Mouse (Mus musculus): Measurements from ENCODE around the gene Sema4d. TPM values are rescaled to one million over a fixed set of nuclear protein-coding genes. Genes with fewer than 3 reads are reported as not detected.

Gene Sema4d
- polyA plus RNA-seq, 1 experiment from 2014 or later, result 9.7 TPM

DNA sequence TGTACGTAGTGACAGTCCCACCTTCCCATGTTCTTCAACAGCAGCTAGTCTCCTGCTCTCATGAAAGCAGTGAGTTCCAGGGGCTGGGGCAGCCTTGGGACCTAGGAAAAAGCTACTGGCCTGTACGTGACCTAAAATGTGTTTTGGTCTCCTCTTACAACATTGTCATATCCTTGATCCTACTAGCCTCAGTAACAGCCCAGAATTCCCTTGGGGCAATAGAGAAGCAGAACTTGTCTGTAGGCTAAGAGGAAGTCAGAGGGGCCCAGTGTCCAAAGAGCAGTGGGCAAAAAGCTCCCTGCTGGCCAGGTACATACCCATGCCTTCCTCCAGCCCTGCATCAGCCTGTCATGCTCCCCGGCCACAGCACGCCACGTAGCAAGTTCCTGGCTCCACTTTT lies 106.6 kb downstream of the Sema4d start:
- ATAC-seq (replicated peaks; ENCODE audit: low FRiP score, low TSS enrichment, low read depth) (no peak), DNase-seq (ENCODE audit: low spot score) (no peak)
- no peak overlapping the region for H3K4me3 ChIP-seq (ENCODE audit: low read depth, low read length)
- H3K9ac ChIP-seq (ENCODE audit: low read length), result no peak overlapping the region
- no peaks in the 10 kb centered on the region for H3K9me3 ChIP-seq (ENCODE audit: control insufficient read depth, low read length)
- peaks cover 65% of the 10 kb centered on the region for H3K36me3 ChIP-seq (ENCODE audit: control insufficient read depth, insufficient read depth, low read length)
- no peak overlapping the region for H3K4me2 ChIP-seq (ENCODE audit: low read length)
- H3K27ac ChIP-seq (ENCODE audit: low read depth), result no peak overlapping the region
- H3K4me1 ChIP-seq (replicated peaks; ENCODE audit: control insufficient read depth, insufficient read depth, low read length), result no peaks in the 10 kb centered on the region
- H3K27me3 ChIP-seq (replicated peaks; ENCODE audit: control insufficient read depth, insufficient read depth, low read length), result no peaks in the 10 kb centered on the region
- 95% methylated on average over 5 of the region's 5 CpGs for WGBS

DNA sequence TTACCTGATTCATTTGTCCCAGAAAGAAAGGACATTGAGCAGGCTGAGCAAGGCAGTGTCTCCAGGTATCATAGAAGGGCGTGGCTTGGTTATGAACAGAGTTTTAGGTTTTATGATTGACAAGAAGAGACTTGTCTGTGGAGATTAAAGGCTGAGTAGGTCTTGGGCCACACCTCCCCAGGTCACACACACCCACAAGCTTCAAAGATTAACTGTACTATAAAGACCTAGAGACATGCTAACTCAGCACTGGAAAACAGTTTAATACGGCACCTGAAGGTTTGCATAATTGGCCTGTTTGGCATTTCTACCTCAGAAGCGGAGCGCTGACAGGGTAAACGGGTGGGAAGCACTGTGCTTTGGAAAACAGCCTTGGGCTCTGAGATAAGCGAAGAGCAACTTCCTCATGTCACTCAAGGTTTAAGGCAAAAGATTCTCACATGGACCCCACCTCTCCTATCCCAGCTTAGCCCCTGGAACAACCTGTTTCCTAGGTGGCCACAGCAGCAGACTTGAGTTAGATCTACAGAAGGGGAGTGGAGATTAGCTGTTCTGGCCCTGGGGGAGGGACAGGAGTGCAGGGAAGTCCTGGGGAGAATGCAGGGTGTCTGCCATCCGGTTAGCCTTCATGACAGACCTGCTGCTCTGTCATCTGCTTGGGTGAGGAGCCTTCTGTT lies 108.1 kb downstream of the Sema4d start:
- 93% methylated on average over 7 of the region's 7 CpGs for WGBS
- no peaks in the 10 kb centered on the region for H3K9me3 ChIP-seq (ENCODE audit: control insufficient read depth, low read length)
- ATAC-seq (replicated peaks; ENCODE audit: low FRiP score, low TSS enrichment, low read depth), result no peak

DNA sequence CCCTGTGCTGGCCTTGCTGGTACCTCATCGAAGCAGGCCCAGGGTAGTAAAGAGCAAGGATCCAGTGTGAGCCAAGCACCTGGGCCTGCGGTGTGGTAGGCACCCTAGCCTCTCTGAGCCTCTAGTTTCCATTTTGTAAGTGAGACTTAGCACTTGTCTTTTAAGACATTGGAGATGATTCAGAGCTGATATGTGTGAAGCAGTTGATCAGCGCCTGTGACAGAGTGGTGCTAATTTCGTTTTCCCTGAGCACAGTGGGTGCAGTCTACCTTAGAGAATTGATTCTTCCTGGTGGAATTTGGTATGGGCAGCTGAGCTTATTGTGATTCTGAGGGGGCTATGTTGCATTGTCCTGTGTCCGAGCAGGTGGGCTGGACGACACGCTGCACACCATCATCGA lies 111.9 kb downstream of the Sema4d start:
- no peaks in the 10 kb centered on the region for H3K9me3 ChIP-seq (ENCODE audit: control insufficient read depth, low read length)
- 96% methylated on average over 8 of the region's 8 CpGs for WGBS
- no peaks in the 10 kb centered on the region for H3K4me1 ChIP-seq (replicated peaks; ENCODE audit: control insufficient read depth, insufficient read depth, low read length)
- H3K27ac ChIP-seq (ENCODE audit: low read depth), result no peak overlapping the region
- H3K36me3 ChIP-seq (ENCODE audit: control insufficient read depth, insufficient read depth, low read length), result peaks cover 96% of the 10 kb centered on the region
- H3K4me2 ChIP-seq (ENCODE audit: low read length), result no peak overlapping the region
- H3K27me3 ChIP-seq (replicated peaks; ENCODE audit: control insufficient read depth, insufficient read depth, low read length), result no peaks in the 10 kb centered on the region
- ATAC-seq (replicated peaks; ENCODE audit: low FRiP score, low TSS enrichment, low read depth), result no peak
- no peak for DNase-seq (ENCODE audit: low spot score)
- no peak overlapping the region for H3K9ac ChIP-seq (ENCODE audit: low read length)
- no peak overlapping the region for H3K4me3 ChIP-seq (ENCODE audit: low read depth, low read length)

More for the DNA sequence above, 108.1 kb downstream of the Sema4d start:
- no peaks in the 10 kb centered on the region for H3K4me1 ChIP-seq (replicated peaks; ENCODE audit: control insufficient read depth, insufficient read depth, low read length)
- no peaks in the 10 kb centered on the region for H3K27me3 ChIP-seq (replicated peaks; ENCODE audit: control insufficient read depth, insufficient read depth, low read length)
- H3K36me3 ChIP-seq (ENCODE audit: control insufficient read depth, insufficient read depth, low read length), result peaks cover 76% of the 10 kb centered on the region
- no peak overlapping the region for H3K4me3 ChIP-seq (ENCODE audit: low read depth, low read length)
- no peak overlapping the region for H3K27ac ChIP-seq (ENCODE audit: low read depth)
- H3K4me2 ChIP-seq (ENCODE audit: low read length), result no peak overlapping the region
- no peak overlapping the region for H3K9ac ChIP-seq (ENCODE audit: low read length)
- DNase-seq (ENCODE audit: low spot score), result no peak

DNA sequence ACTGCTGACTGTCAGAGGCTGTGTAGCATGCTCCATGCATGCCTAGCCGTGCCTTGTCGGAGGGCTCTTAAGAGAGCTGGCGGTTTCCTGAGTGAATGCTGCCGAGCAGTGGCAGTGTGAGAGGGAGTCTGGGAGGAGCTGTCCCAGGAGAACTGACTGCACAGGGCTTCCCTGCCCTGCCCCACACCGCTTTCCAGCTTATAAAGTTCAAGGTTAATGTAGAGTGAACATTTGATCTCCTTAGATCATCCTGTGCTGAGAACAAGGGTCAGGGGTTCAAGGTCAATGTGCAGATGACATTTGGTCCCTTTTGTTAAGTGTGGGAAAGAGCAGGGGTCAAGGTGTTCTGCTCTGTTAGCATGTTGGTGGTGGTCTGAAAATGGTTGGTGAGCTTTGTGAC lies 112.5 kb downstream of the Sema4d start:
- WGBS, result 85% methylated on average over 5 of the region's 5 CpGs
- H3K9ac ChIP-seq (ENCODE audit: low read length), result no peak overlapping the region
- ATAC-seq (replicated peaks; ENCODE audit: low FRiP score, low TSS enrichment, low read depth), result no peak

DNA sequence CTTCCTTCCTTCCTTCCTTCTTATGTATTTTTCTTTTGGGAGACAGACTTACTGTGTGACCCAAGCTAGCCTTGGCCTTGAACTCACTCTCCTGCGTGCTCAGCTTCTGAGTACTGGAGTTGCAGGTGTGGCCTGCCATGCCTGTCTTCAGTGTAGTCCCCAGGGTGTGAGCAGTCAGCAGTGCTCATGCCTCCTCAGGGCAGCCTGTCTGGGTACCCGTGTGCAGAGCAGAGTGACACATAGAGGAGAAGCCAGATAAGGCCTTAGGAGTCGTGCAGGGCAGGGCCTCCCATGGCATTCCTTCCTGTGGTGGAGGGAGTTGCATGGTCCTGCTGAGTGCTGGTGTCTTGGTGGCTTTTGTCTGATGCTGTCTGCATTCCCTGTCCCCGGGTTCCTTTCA lies 114.2 kb downstream of the Sema4d start:
- ATAC-seq (replicated peaks; ENCODE audit: low FRiP score, low TSS enrichment, low read depth) (no peak), DNase-seq (ENCODE audit: low spot score) (no peak)
- 79% methylated on average over 4 of the region's 4 CpGs for WGBS
- no peak overlapping the region for H3K4me2 ChIP-seq (ENCODE audit: low read length)
- H3K9ac ChIP-seq (ENCODE audit: low read length), result no peak overlapping the region
- no peaks in the 10 kb centered on the region for H3K27me3 ChIP-seq (replicated peaks; ENCODE audit: control insufficient read depth, insufficient read depth, low read length)
- no peaks in the 10 kb centered on the region for H3K9me3 ChIP-seq (ENCODE audit: control insufficient read depth, low read length)
- H3K4me3 ChIP-seq (ENCODE audit: low read depth, low read length), result no peak overlapping the region
- no peak overlapping the region for H3K27ac ChIP-seq (ENCODE audit: low read depth)
- H3K4me1 ChIP-seq (replicated peaks; ENCODE audit: control insufficient read depth, insufficient read depth, low read length), result no peaks in the 10 kb centered on the region
- peaks cover 98% of the 10 kb centered on the region for H3K36me3 ChIP-seq (ENCODE audit: control insufficient read depth, insufficient read depth, low read length)

More for the DNA sequence above, 112.5 kb downstream of the Sema4d start:
- no peak overlapping the region for H3K27ac ChIP-seq (ENCODE audit: low read depth)
- no peaks in the 10 kb centered on the region for H3K9me3 ChIP-seq (ENCODE audit: control insufficient read depth, low read length)
- DNase-seq (ENCODE audit: low spot score), result no peak
- no peak overlapping the region for H3K4me2 ChIP-seq (ENCODE audit: low read length)
- H3K4me1 ChIP-seq (replicated peaks; ENCODE audit: control insufficient read depth, insufficient read depth, low read length), result no peaks in the 10 kb centered on the region
- no peak overlapping the region for H3K4me3 ChIP-seq (ENCODE audit: low read depth, low read length)
- H3K36me3 ChIP-seq (ENCODE audit: control insufficient read depth, insufficient read depth, low read length), result peaks cover 98% of the 10 kb centered on the region
- no peaks in the 10 kb centered on the region for H3K27me3 ChIP-seq (replicated peaks; ENCODE audit: control insufficient read depth, insufficient read depth, low read length)

DNA sequence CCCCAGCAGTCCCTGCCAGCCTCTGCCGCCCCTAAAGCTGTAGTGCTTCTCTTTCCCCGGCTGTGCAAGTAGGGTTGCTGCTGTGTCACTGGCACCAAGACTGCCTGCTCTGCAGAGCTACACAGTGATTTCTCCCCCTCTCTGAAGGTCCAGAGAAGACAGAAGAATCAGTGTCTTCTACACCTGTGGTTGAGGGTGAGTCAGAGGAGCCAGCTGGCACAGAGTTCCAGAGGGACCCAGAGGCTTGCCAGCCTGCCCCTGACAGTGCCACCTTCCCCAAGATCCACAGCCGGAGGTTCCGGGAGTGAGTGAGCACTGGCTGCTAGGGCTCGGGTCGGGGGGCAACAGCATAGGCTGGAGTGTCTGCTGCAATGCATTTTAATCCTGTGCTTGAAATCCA lies 114.9 kb downstream of the Sema4d start:
- Histone ChIP-seq H3K4me3 (ENCODE audit: low read depth, low read length) (no peak overlapping the region), H3K9ac (ENCODE audit: low read length) (no peak overlapping the region), H3K36me3 (ENCODE audit: control insufficient read depth, insufficient read depth, low read length) (peaks cover 98% of the 10 kb centered on the region), H3K27ac (ENCODE audit: low read depth) (no peak overlapping the region), H3K4me1 (replicated peaks; ENCODE audit: control insufficient read depth, insufficient read depth, low read length) (no peaks in the 10 kb centered on the region), H3K27me3 (replicated peaks; ENCODE audit: control insufficient read depth, insufficient read depth, low read length) (no peaks in the 10 kb centered on the region), H3K4me2 (ENCODE audit: low read length) (no peak overlapping the region), H3K9me3 (ENCODE audit: control insufficient read depth, low read length) (no peaks in the 10 kb centered on the region)
- DNase-seq (ENCODE audit: low spot score) (no peak), ATAC-seq (replicated peaks; ENCODE audit: low FRiP score, low TSS enrichment, low read depth) (no peak)
- 94% methylated on average over 6 of the region's 6 CpGs for WGBS

DNA sequence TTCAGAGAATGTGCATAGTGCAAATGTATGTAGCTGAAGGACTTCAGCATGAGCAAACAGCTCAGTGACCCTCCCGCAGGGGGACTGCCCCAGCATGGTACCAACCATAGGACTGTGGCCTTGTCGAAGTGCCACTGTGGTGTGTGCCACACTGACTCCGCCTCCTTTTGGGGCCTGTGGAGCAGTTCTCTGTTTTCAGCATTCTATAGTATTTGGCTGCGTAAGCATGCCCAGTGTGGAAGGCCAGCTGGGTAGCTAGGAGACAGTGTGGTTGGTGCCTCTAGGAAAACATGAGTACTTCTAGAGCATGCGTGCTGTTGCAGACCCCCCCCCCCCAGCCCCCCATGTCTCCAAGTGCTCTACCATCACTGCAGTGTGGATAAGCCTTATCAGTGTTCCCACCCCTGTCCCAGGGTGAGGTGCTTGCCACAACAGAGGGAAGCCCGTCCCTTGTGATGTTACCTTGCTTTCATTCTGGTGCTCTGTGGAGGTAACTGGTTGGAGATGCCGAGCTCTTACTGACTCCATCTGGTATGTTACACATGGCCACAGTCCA lies 115.8 kb downstream of the Sema4d start:
- Histone ChIP-seq H3K27me3 (replicated peaks; ENCODE audit: control insufficient read depth, insufficient read depth, low read length) (no peaks in the 10 kb centered on the region), H3K27ac (ENCODE audit: low read depth) (no peak overlapping the region), H3K4me2 (ENCODE audit: low read length) (no peak overlapping the region), H3K4me1 (replicated peaks; ENCODE audit: control insufficient read depth, insufficient read depth, low read length) (no peaks in the 10 kb centered on the region), H3K4me3 (ENCODE audit: low read depth, low read length) (no peak overlapping the region), H3K9ac (ENCODE audit: low read length) (no peak overlapping the region), H3K36me3 (ENCODE audit: control insufficient read depth, insufficient read depth, low read length) (peaks cover 96% of the 10 kb centered on the region), H3K9me3 (ENCODE audit: control insufficient read depth, low read length) (no peaks in the 10 kb centered on the region)
- ATAC-seq (replicated peaks; ENCODE audit: low FRiP score, low TSS enrichment, low read depth), result no peak
- DNase-seq (ENCODE audit: low spot score), result no peak
- 90% methylated on average over 7 of the region's 7 CpGs for WGBS

DNA sequence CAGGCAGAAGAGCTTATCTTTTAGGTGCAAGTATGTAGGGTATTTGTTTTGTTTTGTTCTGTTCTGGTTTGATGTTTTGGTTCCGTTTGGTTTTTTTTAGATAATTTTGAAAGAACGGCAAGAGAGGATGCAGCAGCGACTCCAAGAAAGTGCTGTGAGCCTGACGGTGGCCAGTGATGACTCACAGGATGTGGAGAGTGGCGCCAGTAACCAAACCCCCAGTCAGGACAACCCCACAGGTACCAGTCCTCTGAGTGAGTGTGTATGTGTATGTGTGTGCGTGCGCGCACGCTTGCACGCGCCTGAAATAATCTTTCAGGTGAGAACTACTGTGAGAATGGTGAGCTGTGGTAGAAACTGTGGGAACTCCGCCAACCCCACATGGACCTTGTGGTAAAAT lies 116.5 kb downstream of the Sema4d start:
- no peaks in the 10 kb centered on the region for H3K27me3 ChIP-seq (replicated peaks; ENCODE audit: control insufficient read depth, insufficient read depth, low read length)
- ATAC-seq (replicated peaks; ENCODE audit: low FRiP score, low TSS enrichment, low read depth), result no peak
- H3K36me3 ChIP-seq (ENCODE audit: control insufficient read depth, insufficient read depth, low read length), result peaks cover 89% of the 10 kb centered on the region

DNA sequence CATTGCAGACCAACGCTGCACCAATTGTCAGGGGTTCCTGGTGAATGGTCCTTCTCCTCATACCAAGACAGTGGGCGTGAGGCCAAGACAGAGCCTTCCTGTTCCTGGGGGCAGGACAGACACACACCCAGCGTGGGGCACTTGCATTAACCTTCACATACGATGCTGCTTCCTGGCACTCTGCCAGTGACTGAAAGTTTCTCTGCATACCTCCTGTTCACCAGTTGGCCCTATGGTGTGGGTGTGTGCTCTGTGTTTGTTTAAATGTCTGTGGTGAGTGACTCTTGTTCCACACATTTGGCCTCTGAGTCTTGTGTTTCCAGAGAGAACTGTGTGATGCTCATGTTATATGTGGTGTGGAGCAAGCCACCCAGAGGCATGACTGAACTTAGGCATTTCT lies 116.9 kb downstream of the Sema4d start:
- H3K9ac ChIP-seq (ENCODE audit: low read length), result no peak overlapping the region
- H3K4me3 ChIP-seq (ENCODE audit: low read depth, low read length), result no peak overlapping the region
- H3K36me3 ChIP-seq (ENCODE audit: control insufficient read depth, insufficient read depth, low read length), result peaks cover 89% of the 10 kb centered on the region
- H3K27me3 ChIP-seq (replicated peaks; ENCODE audit: control insufficient read depth, insufficient read depth, low read length), result no peaks in the 10 kb centered on the region
- ATAC-seq (replicated peaks; ENCODE audit: low FRiP score, low TSS enrichment, low read depth) (no peak), DNase-seq (ENCODE audit: low spot score) (no peak)
- WGBS, result 70% methylated on average over 4 of the region's 4 CpGs
- no peaks in the 10 kb centered on the region for H3K9me3 ChIP-seq (ENCODE audit: control insufficient read depth, low read length)
- no peak overlapping the region for H3K4me2 ChIP-seq (ENCODE audit: low read length)
- no peaks in the 10 kb centered on the region for H3K4me1 ChIP-seq (replicated peaks; ENCODE audit: control insufficient read depth, insufficient read depth, low read length)
- no peak overlapping the region for H3K27ac ChIP-seq (ENCODE audit: low read depth)

More for the DNA sequence above, 116.5 kb downstream of the Sema4d start:
- WGBS, result 93% methylated on average over 12 of the region's 12 CpGs
- no peaks in the 10 kb centered on the region for H3K9me3 ChIP-seq (ENCODE audit: control insufficient read depth, low read length)
- H3K4me2 ChIP-seq (ENCODE audit: low read length), result no peak overlapping the region
- no peak overlapping the region for H3K4me3 ChIP-seq (ENCODE audit: low read depth, low read length)
- no peak overlapping the region for H3K27ac ChIP-seq (ENCODE audit: low read depth)
- no peak for DNase-seq (ENCODE audit: low spot score)
- H3K4me1 ChIP-seq (replicated peaks; ENCODE audit: control insufficient read depth, insufficient read depth, low read length), result no peaks in the 10 kb centered on the region
- H3K9ac ChIP-seq (ENCODE audit: low read length), result no peak overlapping the region
